Mouse (Mus musculus) ES-Bruce4 (cell line): Measurements from ENCODE around the gene Ccdc177. TPM values are rescaled to one million over a fixed set of nuclear protein-coding genes. Genes with fewer than 3 reads are reported as not detected.

Experiments
- H3K27ac ChIP-seq: 2 replicates; pipeline ENCODE4 v1.5.1; 2012; ENCODE audit warnings: low read length, inconsistent platforms; ENCODE audit not compliant: insufficient read depth
- H3K27me3 ChIP-seq: 2 replicates; pipeline ENCODE4 v1.6.1; 2012; ENCODE audit warnings: mild to moderate bottlenecking, low read length, inconsistent platforms; ENCODE audit not compliant: control insufficient read depth, poor library complexity, insufficient read depth, severe bottlenecking
- H3K36me3 ChIP-seq: 2 replicates; pipeline ENCODE4 v1.6.1; 2012; ENCODE audit warnings: inconsistent platforms, mild to moderate bottlenecking, low read length, moderate library complexity; ENCODE audit not compliant: control insufficient read depth, poor library complexity, insufficient read depth, severe bottlenecking
- H3K4me1 ChIP-seq: one replicate; pipeline ENCODE4 v1.8.1; 2011; ENCODE audit warnings: low read length; ENCODE audit not compliant: control insufficient read depth, insufficient read depth
- H3K4me3 ChIP-seq: 2 replicates; pipeline ENCODE4 v1.5.1; 2011; ENCODE audit warnings: low read depth, mild to moderate bottlenecking, low read length
- H3K9ac ChIP-seq: 2 replicates; pipeline ENCODE4 v1.6.1; 2012; ENCODE audit warnings: low read depth, mild to moderate bottlenecking, inconsistent platforms; ENCODE audit not compliant: poor library complexity, severe bottlenecking
- H3K9me3 ChIP-seq: replicated peaks from 2 replicates; pipeline ENCODE4 v1.6.1; 2012; ENCODE audit warnings: mild to moderate bottlenecking, low read length, inconsistent platforms; ENCODE audit not compliant: control insufficient read depth, poor library complexity, insufficient read depth, severe bottlenecking
- CTCF ChIP-seq: IDR thresholded peaks from one replicate; pipeline ENCODE4 v1.8.1; 2011; ENCODE audit warnings: low read depth, low read length
- EP300 ChIP-seq: IDR thresholded peaks from 2 replicates; pipeline ENCODE4 v1.6.1; 2011; ENCODE audit warnings: low read depth, low read length; ENCODE audit not compliant: insufficient read depth
- POLR2A ChIP-seq: IDR thresholded peaks from one replicate; pipeline ENCODE4 v1.8.1; 2011; ENCODE audit warnings: low read length; ENCODE audit not compliant: insufficient read depth
- polyA plus RNA-seq: library from polyadenylated mRNA; stranded (reverse); fragments of >200 nt; gene quantifications from 2 replicates; pipeline ENCODE4 v1.2.4, GENCODE M21; 2011; ENCODE audit warnings: low read depth; ENCODE audit not compliant: missing spikeins, insufficient read depth, insufficient read length

The Ccdc177 gene
- polyA plus RNA-seq, 1 experiment: not detected

DNA sequence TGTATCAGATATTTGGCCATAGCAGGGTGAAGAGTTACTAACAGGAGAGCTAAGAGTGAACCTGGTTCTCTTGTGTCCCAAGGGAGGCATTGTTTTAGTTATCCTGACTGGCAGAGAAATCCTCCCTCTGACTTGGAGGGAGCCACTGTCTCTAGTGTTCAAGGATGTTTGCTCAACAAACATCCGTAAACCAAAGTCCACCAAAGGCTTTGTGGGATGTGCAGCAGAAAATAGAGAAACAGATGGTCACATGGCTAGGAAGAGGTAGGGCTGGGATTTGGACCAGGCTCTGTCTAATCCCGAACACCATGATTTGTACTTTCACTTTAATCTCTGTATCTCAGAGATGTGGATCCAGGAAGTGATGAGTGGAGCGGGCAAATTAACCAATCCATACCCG lies 3.6 kb upstream of the Ccdc177 start:
- Histone ChIP-seq H3K27me3 (peaks cover 8% of the 10 kb centered on the region), H3K9me3 (peaks cover 4% of the 10 kb centered on the region), H3K4me1 (no peaks in the 10 kb centered on the region), H3K4me3 (no peak overlapping the region), H3K27ac (no peak overlapping the region), H3K36me3 (no peaks in the 10 kb centered on the region), H3K9ac (no peak overlapping the region)
- TF ChIP-seq CTCF (no peak), POLR2A (no peak), EP300 (no peak)

DNA sequence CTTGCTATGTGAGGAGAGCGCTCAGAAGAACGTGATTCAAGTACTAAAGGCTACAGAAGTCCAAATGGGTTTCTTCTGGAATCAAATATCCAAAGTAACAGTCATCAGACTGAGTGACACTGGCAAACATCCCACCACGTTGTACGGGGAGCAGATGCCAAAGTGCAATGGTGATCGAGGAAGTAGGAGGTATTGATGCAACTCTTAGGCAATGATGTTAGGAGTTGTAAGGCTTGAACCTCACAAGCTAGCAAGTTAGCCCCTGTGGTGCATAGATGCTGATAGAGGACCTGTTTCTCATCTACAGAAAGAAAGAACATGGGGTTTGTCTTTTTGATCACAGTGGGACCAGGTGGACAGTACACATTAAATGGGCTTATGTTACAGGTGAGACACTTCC lies 2.5 kb upstream of the Ccdc177 start:
- Histone ChIP-seq H3K4me1 (no peaks in the 10 kb centered on the region), H3K9ac (no peak overlapping the region), H3K9me3 (peaks cover 4% of the 10 kb centered on the region), H3K27ac (no peak overlapping the region), H3K4me3 (no peak overlapping the region), H3K27me3 (peaks cover 17% of the 10 kb centered on the region), H3K36me3 (no peaks in the 10 kb centered on the region)
- TF ChIP-seq EP300: no peak
- TF ChIP-seq POLR2A: no peak
- TF ChIP-seq CTCF: no peak

DNA sequence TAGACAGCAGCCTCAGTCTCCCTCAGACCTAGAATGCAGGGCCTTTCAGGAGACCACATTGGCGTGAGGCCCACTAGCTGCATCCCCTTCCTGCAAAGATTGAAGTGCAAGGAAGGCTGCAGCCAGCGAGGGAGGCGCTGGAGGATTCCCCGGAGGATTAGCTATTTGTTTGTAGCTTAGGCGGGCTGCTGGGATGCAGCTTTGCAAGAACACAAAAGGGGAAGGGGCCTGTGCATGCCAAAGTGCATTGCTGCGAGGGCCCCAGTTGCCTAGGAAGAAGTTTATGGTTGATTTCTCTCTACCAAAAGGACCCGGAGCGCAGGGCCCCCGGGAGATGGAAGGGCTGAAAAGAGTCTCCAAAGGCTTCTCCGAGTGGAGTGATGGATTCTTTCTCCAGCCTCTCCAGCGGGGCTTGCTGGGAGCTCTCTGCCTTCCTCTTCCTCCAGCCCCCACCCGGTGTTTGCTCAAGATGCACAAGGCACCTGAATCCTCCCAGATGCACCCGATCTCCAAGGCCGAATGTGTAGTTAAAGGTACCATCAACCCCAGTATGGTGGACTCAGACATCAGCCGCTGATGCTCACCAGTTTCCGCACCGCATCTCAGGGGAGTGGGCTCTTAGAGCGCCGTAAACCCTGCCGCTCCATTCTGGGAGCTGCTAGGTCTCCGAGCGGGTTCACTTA lies 633 bp downstream of the Ccdc177 start:
- peak overlapping the region; percentile 64 for H3K9ac ChIP-seq
- H3K4me3 ChIP-seq: peak overlapping the region; percentile 78
- no peaks in the 10 kb centered on the region for H3K36me3 ChIP-seq
- no peak for TF ChIP-seq POLR2A
- no peak for TF ChIP-seq EP300
- no peak for TF ChIP-seq CTCF
- no peak overlapping the region for H3K27ac ChIP-seq
- peaks cover 4% of the 10 kb centered on the region for H3K9me3 ChIP-seq
- H3K4me1 ChIP-seq: no peaks in the 10 kb centered on the region
- peaks cover 28% of the 10 kb centered on the region for H3K27me3 ChIP-seq

DNA sequence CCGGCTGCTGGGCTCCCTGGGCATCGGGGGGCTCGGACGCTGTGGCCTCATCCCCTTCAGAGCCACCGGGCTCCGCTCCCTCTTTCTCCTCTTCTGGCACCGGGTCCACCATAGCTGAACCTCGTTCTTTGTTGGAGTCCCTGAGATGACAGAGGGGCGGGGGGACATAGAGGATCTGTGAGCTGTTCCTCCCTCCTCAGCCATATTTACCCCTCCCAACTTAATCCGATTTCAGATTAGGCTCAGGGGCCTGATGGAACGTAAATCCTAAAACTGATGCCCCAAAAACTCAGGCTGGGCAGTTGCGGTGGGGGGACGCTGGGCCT lies 1.1 kb downstream of the Ccdc177 start:
- H3K27ac ChIP-seq: no peak overlapping the region
- H3K4me1 ChIP-seq: no peaks in the 10 kb centered on the region
- H3K9me3 ChIP-seq: peaks cover 4% of the 10 kb centered on the region
- TF ChIP-seq EP300 (no peak), POLR2A (no peak), CTCF (no peak)
- peaks cover 28% of the 10 kb centered on the region for H3K27me3 ChIP-seq
- H3K36me3 ChIP-seq: no peaks in the 10 kb centered on the region
- peak overlapping the region; percentile 74 for H3K9ac ChIP-seq
- H3K4me3 ChIP-seq: peak overlapping the region; percentile 78

DNA sequence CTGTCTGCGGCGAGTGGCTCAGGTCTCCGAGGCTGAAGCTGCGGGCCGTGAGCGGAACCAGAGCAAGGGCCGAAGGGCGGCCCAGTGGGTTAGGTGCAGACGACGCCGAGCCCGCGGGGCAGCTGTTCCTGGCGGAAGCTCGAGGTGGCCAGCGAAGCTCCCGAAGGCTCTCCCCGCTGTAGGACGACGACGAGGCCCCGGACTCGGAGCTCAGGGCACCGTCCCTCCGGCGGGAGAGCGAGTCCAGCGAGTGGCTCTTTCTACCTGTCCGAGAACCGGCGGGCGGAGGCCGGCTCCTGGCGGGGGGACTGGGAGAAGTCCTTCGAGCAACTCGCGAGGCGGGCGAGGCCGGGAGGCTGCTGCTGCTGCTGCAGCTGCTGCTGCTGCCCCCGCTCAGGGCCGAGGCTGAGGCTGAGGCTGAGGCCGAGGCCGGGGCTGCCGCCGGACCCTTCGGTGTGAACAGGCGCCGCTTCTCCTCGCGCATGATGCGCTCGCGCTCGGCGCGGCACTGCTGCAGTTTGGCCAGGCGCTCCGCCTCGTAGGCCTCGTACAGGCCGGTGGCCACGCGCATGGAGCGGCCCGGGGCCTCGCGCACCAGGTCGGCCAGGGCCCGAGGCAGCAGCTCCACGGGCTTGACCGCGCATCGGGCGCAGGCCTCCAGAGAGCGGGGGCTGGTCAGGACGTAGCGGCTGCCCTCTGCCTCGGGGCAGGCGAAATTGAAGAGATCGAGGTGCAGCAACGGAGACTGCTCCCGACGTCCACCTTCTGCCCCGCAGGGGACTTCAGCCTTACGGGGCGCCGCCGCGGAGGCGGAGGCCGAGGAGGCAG lies 1.7 kb downstream of the Ccdc177 start:
- Histone ChIP-seq H3K27ac (no peak overlapping the region), H3K4me3 (peak overlapping the region; percentile 78), H3K9ac (peak overlapping the region; percentile 74), H3K36me3 (no peaks in the 10 kb centered on the region), H3K4me1 (no peaks in the 10 kb centered on the region), H3K9me3 (peaks cover 4% of the 10 kb centered on the region), H3K27me3 (peaks cover 28% of the 10 kb centered on the region)
- no peak for TF ChIP-seq CTCF
- no peak for TF ChIP-seq POLR2A
- TF ChIP-seq EP300: no peak
